Mouse (Mus musculus) spleen, adult 2 months (tissue): Measurements from ENCODE around the gene Gm20388.

Experiments
- CTCF ChIP-seq: fragments of 200-500 bp; IDR thresholded peaks from 2 replicates; pipeline ENCODE4 v1.5.1; 2011; ENCODE audit warnings: mild to moderate bottlenecking, inconsistent platforms; ENCODE audit not compliant: insufficient read depth, insufficient read length, insufficient replicate concordance; ENCODE audit errors: extremely low read depth
- POLR2A ChIP-seq: fragments of 200-500 bp; IDR thresholded peaks from 2 replicates; pipeline ENCODE4 v1.6.1; 2011; ENCODE audit warnings: low read depth, low read length, inconsistent platforms

DNA sequence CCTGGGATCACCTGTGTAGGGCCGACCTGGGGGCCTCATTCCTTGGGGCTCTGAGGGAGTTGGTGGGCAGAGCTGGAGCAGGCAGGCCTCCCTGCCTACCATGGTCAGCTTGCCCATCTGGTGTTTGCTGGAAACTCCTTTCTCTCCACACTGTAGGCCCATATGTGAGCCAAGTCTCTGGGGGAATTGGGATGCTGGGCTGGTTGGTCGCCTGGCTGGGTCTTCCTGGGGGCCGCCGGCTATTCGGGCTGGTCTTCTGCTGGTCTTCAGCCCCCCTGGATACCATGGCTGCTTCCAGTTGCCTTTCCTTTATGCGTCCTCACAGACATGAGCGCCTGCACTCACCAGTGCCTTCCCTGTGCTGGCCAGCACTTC, 610.9 kb downstream of the Gm20388 start:
- TF ChIP-seq POLR2A (no peak), CTCF (no peak)
